Mouse (Mus musculus) heart, embryonic 14.5 days (tissue): Measurements from ENCODE around the gene Grtp1. TPM values are rescaled to one million over a fixed set of nuclear protein-coding genes. Genes with fewer than 3 reads are reported as not detected.
"Not testable (repeated sequence)": the region's sequence is repeated elsewhere in the genome, so short reads cannot be mapped to it uniquely, and the experiment has no call there.

ENCODE experiments used
- ATAC-seq: fragments of 200-750 bp; cut with Nextera tagmentation; 2 replicates; pipeline ENCODE4 v1.8.0; 2017; ENCODE audit warnings: low read depth, moderate TSS enrichment; ENCODE audit not compliant: insufficient number of reproducible peaks, insufficient read depth, low FRiP score
- H3K27ac ChIP-seq, 2 experiments: fragments of 200-500 bp in 1 of 2; fragments of 300-500 bp in 1 of 2; sonication (generic) in 1 of 2; replicated peaks in 1 of 2; 2 replicates each; pipeline ENCODE4 v1.5.1; 2012 to 2014; ENCODE audit warnings: low read depth in 2 of 2, low read length in 2 of 2, control low read depth in 1 of 2, mild to moderate bottlenecking in 1 of 2, mixed read lengths in 1 of 2; ENCODE audit not compliant: control insufficient read depth in 1 of 2, insufficient read depth in 1 of 2
- H3K27me3 ChIP-seq: fragments of 300-500 bp; sonication (generic); 2 replicates; pipeline ENCODE4 v1.6.1; 2014; ENCODE audit warnings: mild to moderate bottlenecking, low read length, control low read depth; ENCODE audit not compliant: control insufficient read depth, insufficient read depth
- H3K36me3 ChIP-seq: fragments of 300-500 bp; sonication (generic); 2 replicates; pipeline ENCODE4 v1.6.1; 2014; ENCODE audit warnings: mild to moderate bottlenecking, control low read depth, low read length, mixed read lengths; ENCODE audit not compliant: control insufficient read depth, insufficient read depth
- H3K4me1 ChIP-seq, 2 experiments: fragments of 200-500 bp in 1 of 2; fragments of 300-500 bp in 1 of 2; sonication (generic) in 1 of 2; 2 replicates each; pipeline ENCODE4 v1.6.1; 2012 to 2014; ENCODE audit warnings: low read length in 2 of 2, control low read depth in 1 of 2, mixed read lengths in 1 of 2; ENCODE audit not compliant: control insufficient read depth in 2 of 2, insufficient read depth in 2 of 2
- H3K4me2 ChIP-seq: fragments of 300-500 bp; sonication (generic); 2 replicates; pipeline ENCODE4 v1.6.1; 2014; ENCODE audit warnings: mild to moderate bottlenecking, low read length
- H3K4me3 ChIP-seq, 2 experiments: fragments of 200-500 bp in 1 of 2; fragments of 300-500 bp in 1 of 2; sonication (generic) in 1 of 2; 2 replicates each; pipeline ENCODE4 v1.5.1; 2012 to 2014; ENCODE audit warnings: low read length in 2 of 2, mild to moderate bottlenecking in 2 of 2, control low read depth in 1 of 2, low read depth in 1 of 2, moderate library complexity in 1 of 2; ENCODE audit not compliant: control insufficient read depth in 1 of 2, insufficient read depth in 1 of 2
- H3K9ac ChIP-seq: fragments of 300-500 bp; sonication (generic); 2 replicates; pipeline ENCODE4 v1.6.1; 2014; ENCODE audit warnings: mild to moderate bottlenecking, low read length
- H3K9me3 ChIP-seq: fragments of 300-500 bp; sonication (generic); 2 replicates; pipeline ENCODE4 v1.6.1; 2016; ENCODE audit warnings: low read length, control low read depth; ENCODE audit not compliant: control insufficient read depth
- WGBS: fragments of 180-500 bp; shearing (Covaris S2); extraction: QIAGEN DNeasy Blood & Tissue Kit; methylation state at CpG from one replicate; pipeline ENCODE4 v1.1.7; 2014; 5-methylcytosine and 5-hydroxymethylcytosine counted together
- polyA plus RNA-seq: library from polyadenylated mRNA; unstranded; fragments of >200 nt; fragmentation: Nextera tagmentation; extraction: Ambion mirVana; gene quantifications from 2 replicates; pipeline ENCODE4 v1.2.1, GENCODE M21; 2014

The Grtp1 gene
- polyA plus RNA-seq, 1 experiment from 2014 or later: 21.3 TPM

- no peak for ATAC-seq
- no peak overlapping the region for H3K27ac ChIP-seq
- no peaks in the 10 kb centered on the region for H3K4me1 ChIP-seq
- H3K9ac ChIP-seq: no peak overlapping the region
- no peaks in the 10 kb centered on the region for H3K9me3 ChIP-seq
- H3K36me3 ChIP-seq: peaks cover 72% of the 10 kb centered on the region
- 89% methylated on average over 2 of the region's 2 CpGs for WGBS
- H3K4me3 ChIP-seq: no peak overlapping the region
- H3K4me2 ChIP-seq: no peak overlapping the region
- H3K27me3 ChIP-seq: no peaks in the 10 kb centered on the region
Measured at GRCm38 (mm10) chr8:13148476-13148875, 51.9 kb downstream of the Grtp1 start.

GRCm38 (mm10) chr8:13141681-13142080, 58.7 kb downstream of the Grtp1 start:
- no peak for ATAC-seq
- H3K27ac ChIP-seq: no peak overlapping the region
- no peaks in the 10 kb centered on the region for H3K4me1 ChIP-seq

GRCm38 (mm10) chr8:13139641-13140182, 60.7 kb downstream of the Grtp1 start:
- no peak overlapping the region for H3K4me2 ChIP-seq
- 90% methylated on average over 6 of the region's 6 CpGs for WGBS
- ATAC-seq: no peak

More at GRCm38 (mm10) chr8:13141681-13142080, 58.7 kb downstream of the Grtp1 start:
- Histone ChIP-seq H3K9ac (no peak overlapping the region), H3K9me3 (peaks cover 3% of the 10 kb centered on the region; the same call in 1 of the 2 replicates), H3K36me3 (peaks cover 100% of the 10 kb centered on the region), H3K4me3 (no peak overlapping the region), H3K4me2 (no peak overlapping the region), H3K27me3 (no peaks in the 10 kb centered on the region)
- 75% methylated on average over 5 of the region's 5 CpGs for WGBS

DNA sequence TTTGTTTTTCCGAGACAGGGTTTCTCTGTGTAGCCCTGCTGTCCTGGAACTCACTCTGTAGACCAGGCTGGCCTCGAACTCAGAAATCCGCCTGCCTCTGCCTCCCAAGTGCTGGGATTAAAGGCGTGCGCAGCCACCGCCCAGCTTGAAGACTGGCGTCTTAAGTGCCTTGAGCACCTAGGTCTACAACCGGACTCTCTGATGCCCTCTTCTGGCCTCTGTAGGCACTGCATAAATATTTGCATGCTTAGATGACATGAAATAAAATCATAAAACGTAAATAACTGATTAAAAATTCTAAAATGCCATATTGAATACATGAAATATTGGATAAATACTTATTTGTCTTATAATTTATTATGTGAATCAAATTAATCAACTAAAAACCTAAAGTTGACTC, 68.2 kb downstream of the Grtp1 start:
- H3K4me1 ChIP-seq, H3K27me3 ChIP-seq, H3K4me3 ChIP-seq, H3K9ac ChIP-seq, H3K4me2 ChIP-seq, H3K9me3 ChIP-seq, H3K27ac ChIP-seq, ATAC-seq: not testable (repeated sequence)
- H3K36me3 ChIP-seq: peaks cover 99% of the 10 kb centered on the region
- WGBS: 64% methylated on average over 9 of the region's 9 CpGs

More at GRCm38 (mm10) chr8:13139641-13140182, 60.7 kb downstream of the Grtp1 start:
- H3K4me3 ChIP-seq: no peak overlapping the region
- H3K9ac ChIP-seq: no peak overlapping the region
- no peaks in the 10 kb centered on the region for H3K4me1 ChIP-seq
- no peak overlapping the region for H3K27ac ChIP-seq
- peaks cover 3% of the 10 kb centered on the region; the same call in 1 of the 2 replicates for H3K9me3 ChIP-seq
- peaks cover 100% of the 10 kb centered on the region for H3K36me3 ChIP-seq
- H3K27me3 ChIP-seq: no peaks in the 10 kb centered on the region

- H3K4me3 ChIP-seq: no peak overlapping the region
- WGBS: 86% methylated on average over 8 of the region's 8 CpGs
Measured at GRCm38 (mm10) chr8:13124897-13125296, 75.5 kb downstream of the Grtp1 start.

DNA sequence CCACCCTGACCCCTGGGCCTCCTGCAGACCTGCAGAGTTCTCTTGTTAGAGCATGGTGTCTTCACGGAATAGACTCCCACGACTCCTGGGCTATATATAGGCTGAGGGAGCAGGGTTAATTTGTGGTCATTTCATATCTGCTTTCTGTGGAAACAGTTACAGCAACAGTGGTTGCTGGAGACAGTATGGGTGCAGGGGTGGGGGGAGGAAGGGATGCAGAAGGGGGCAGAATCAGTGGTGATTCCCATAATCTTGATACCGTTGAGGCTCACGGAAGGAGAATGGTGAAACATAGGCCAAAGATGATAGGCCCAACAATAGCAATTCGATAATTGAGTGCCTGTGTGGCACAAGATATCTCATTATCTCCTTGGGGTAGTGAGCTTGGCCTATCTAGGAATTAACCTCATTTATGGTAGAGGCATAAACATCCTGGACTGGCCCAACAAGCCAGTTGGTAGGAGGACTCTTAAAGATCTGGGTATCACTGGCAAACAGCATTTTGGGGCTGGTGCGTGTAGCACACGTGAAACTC, 77.5 kb downstream of the Grtp1 start:
- H3K4me3 ChIP-seq: no peak overlapping the region
- peaks cover 8 to 30% of the 10 kb centered on the region in 2 experiments for H3K4me1 ChIP-seq
- H3K36me3 ChIP-seq: peaks cover 87% of the 10 kb centered on the region
- H3K9ac ChIP-seq: no peak overlapping the region; the same call in 1 of the 2 replicates
- ATAC-seq: no peak
- no peaks in the 10 kb centered on the region for H3K9me3 ChIP-seq
- no peaks in the 10 kb centered on the region for H3K27me3 ChIP-seq
- H3K4me2 ChIP-seq: 0 out of 2 replicates have a peak overlapping the region, but pooled peaks have one; percentile 4
- 60% methylated on average over 7 of the region's 7 CpGs for WGBS
- peak overlapping the region in 1 of 2 experiments; percentile 28; a peak in 2 of 4 replicates for H3K27ac ChIP-seq

More at GRCm38 (mm10) chr8:13124897-13125296, 75.5 kb downstream of the Grtp1 start:
- no peaks in the 10 kb centered on the region for H3K9me3 ChIP-seq
- H3K9ac ChIP-seq: no peak overlapping the region
- peaks cover 88% of the 10 kb centered on the region for H3K36me3 ChIP-seq
- ATAC-seq: no peak
- peaks cover 8 to 30% of the 10 kb centered on the region in 2 experiments for H3K4me1 ChIP-seq
- H3K27ac ChIP-seq: no peak overlapping the region
- no peak overlapping the region for H3K4me2 ChIP-seq
- no peaks in the 10 kb centered on the region for H3K27me3 ChIP-seq
